Mouse (Mus musculus): Measurements from ENCODE around the gene Inpp5k.
"Not testable (repeated sequence)": the region's sequence is repeated elsewhere in the genome, so short reads cannot be mapped to it uniquely, and the experiment has no call there.

Inpp5k gene

GRCm38 (mm10) chr11:75630645-75631229 lies at the start of gene Inpp5k:
Inpp5k (plus strand) TSS chr11:75630988.
- DNase-seq (ENCODE audit: low spot score in 2 of 2) = peak; percentile 93 to 95

GRCm38 (mm10) chr11:75581495-75582149 lies 49.2 kb upstream of the Inpp5k start:
- no peak for DNase-seq (ENCODE audit: low spot score in 2 of 2)

GRCm38 (mm10) chr11:75583521-75583920 lies 47.3 kb upstream of the Inpp5k start:
- DNase-seq (ENCODE audit: low spot score in 2 of 2) = no peak

- DNase-seq (ENCODE audit: low spot score in 2 of 2) = no peak
These were observed 45.7 kb upstream of the Inpp5k start for GRCm38 (mm10) chr11:75585061-75585460.

- DNase-seq (ENCODE audit: low spot score in 2 of 2) = no peak
These were observed 44.8 kb upstream of the Inpp5k start for GRCm38 (mm10) chr11:75585978-75586377.

- no peak for DNase-seq (ENCODE audit: low spot score in 2 of 2)
These were observed 43.8 kb upstream of the Inpp5k start for GRCm38 (mm10) chr11:75586963-75587362.

GRCm38 (mm10) chr11:75587493-75588284 lies 43.1 kb upstream of the Inpp5k start, which contains the start of gene Pitpna:
Pitpna (plus strand) TSS chr11:75588097.
- peak; percentile 93 to 95 for DNase-seq (ENCODE audit: low spot score in 2 of 2)

- DNase-seq (ENCODE audit: low spot score in 2 of 2) = no peak
These were observed 42.4 kb upstream of the Inpp5k start for GRCm38 (mm10) chr11:75588285-75588941.

- no peak for DNase-seq (ENCODE audit: low spot score in 2 of 2)
These were observed 38.2 kb upstream of the Inpp5k start for GRCm38 (mm10) chr11:75592612-75593011.

GRCm38 (mm10) chr11:75594431-75594830 lies 36.4 kb upstream of the Inpp5k start:
- no peak for DNase-seq (ENCODE audit: low spot score in 2 of 2)

- DNase-seq (ENCODE audit: low spot score in 2 of 2) = no peak
These were observed 35.4 kb upstream of the Inpp5k start for GRCm38 (mm10) chr11:75595404-75595803.

- DNase-seq (ENCODE audit: low spot score in 2 of 2) = no peak
These were observed 35.0 kb upstream of the Inpp5k start for GRCm38 (mm10) chr11:75595816-75596215.

- no peak for DNase-seq (ENCODE audit: low spot score in 2 of 2)
These were observed 34.0 kb upstream of the Inpp5k start for GRCm38 (mm10) chr11:75596726-75597255.

- DNase-seq (ENCODE audit: low spot score in 2 of 2) = no peak
These were observed 32.8 kb upstream of the Inpp5k start for GRCm38 (mm10) chr11:75598004-75598403.

- DNase-seq (ENCODE audit: low spot score in 2 of 2) = not testable (repeated sequence)
These were observed 31.0 kb upstream of the Inpp5k start for GRCm38 (mm10) chr11:75599802-75600201.

- no peak for DNase-seq (ENCODE audit: low spot score in 2 of 2)
These were observed 26.0 kb upstream of the Inpp5k start for GRCm38 (mm10) chr11:75604826-75605225.

GRCm38 (mm10) chr11:75605318-75605717 lies 25.5 kb upstream of the Inpp5k start:
- DNase-seq (ENCODE audit: low spot score in 2 of 2) = no peak

GRCm38 (mm10) chr11:75608776-75609175 lies 22.0 kb upstream of the Inpp5k start:
- DNase-seq (ENCODE audit: low spot score in 2 of 2) = no peak

- DNase-seq (ENCODE audit: low spot score in 2 of 2) = no peak
These were observed 20.8 kb upstream of the Inpp5k start for GRCm38 (mm10) chr11:75610021-75610420.

- no peak for DNase-seq (ENCODE audit: low spot score in 2 of 2)
These were observed 16.0 kb upstream of the Inpp5k start for GRCm38 (mm10) chr11:75614769-75615168.

- no peak for DNase-seq (ENCODE audit: low spot score in 2 of 2)
These were observed 15.2 kb upstream of the Inpp5k start for GRCm38 (mm10) chr11:75615556-75615955.

- DNase-seq (ENCODE audit: low spot score in 2 of 2) = no peak
These were observed 11.7 kb upstream of the Inpp5k start for GRCm38 (mm10) chr11:75619133-75619532.

All from urinary bladder, postnatal 4 days (tissue).